ENCODE assay signal across 8 mouse cellular contexts in the genomic region with DNA sequence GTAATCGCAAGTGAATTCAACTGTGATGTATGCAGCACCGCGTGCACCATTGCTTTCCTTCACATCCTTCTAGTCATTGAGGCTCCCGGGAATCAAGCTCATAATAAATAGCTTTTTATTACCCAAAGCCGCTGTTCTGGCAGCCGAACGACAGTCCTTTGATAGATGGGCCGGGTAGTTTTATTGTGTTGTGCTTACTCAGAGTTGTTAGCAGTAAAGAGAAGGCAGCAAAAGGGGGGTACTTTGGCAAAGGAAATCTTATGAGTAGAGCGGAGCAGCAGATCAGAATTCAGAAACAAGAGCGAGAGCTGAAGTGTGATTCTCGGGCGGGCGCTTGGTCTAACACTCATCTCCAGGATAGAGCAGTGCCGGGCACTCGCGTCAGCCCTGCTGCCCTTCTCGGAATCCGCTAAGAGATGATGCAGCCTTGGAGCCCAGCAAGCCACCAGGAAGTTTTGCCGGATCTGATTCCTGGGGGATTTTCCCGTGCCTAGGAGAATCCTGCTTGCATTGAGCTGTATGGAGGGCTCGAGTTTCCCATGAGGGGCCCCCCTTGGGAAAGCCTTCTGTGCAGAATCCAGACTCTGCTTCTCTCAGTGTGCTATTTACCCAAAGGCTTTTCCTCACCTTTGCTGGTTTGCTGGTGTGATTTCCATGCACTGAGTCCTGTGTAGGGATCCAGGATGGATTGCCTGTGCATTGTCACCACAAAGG.
DNase-seq lines count a peak whose midpoint lies in the region; ATAC-seq lines count a peak whose summit lies in the region.

No protein-coding gene starts in this region.

- no peak overlapping the region for H3K27ac ChIP-seq in lung, embryonic 16.5 days (ENCODE audit: low read length)
- H3K27ac ChIP-seq in hindbrain, embryonic 13.5 days: peak overlapping the region; percentile 80
- peak overlapping the region; percentile 4; the same call in 1 of the 2 replicates for H3K27ac ChIP-seq in limb, embryonic 10.5 days
- H3K27ac ChIP-seq in neural tube, embryonic 14.5 days (ENCODE audit: low read depth, low read length): peak overlapping the region; percentile 16

- no peak for DNase-seq in lung, postnatal 25 days (ENCODE audit: low spot score)
- DNase-seq in embryo, embryonic 11.5 days (ENCODE audit: low read depth, low spot score): peak; percentile 23
- DNase-seq in limb, embryonic 10.5 days (ENCODE audit: low spot score): peak; percentile 58
- DNase-seq in urinary bladder, postnatal 36 days (ENCODE audit: low spot score in 2 of 2): no peak

- H3K4me2 ChIP-seq in lung, embryonic 16.5 days (ENCODE audit: low read depth, low read length): peak overlapping the region; percentile 49
- peak overlapping the region; percentile 80 for H3K4me2 ChIP-seq in hindbrain, embryonic 13.5 days
- H3K4me2 ChIP-seq in neural tube, embryonic 14.5 days (ENCODE audit: low read depth, low read length): peak overlapping the region; percentile 87

- H3K27me3 ChIP-seq in lung, embryonic 16.5 days (ENCODE audit: control insufficient read depth, insufficient read depth, low read depth, low read length): peaks cover 6% of the 10 kb centered on the region
- H3K27me3 ChIP-seq in hindbrain, embryonic 13.5 days: 0 out of 2 replicates have a peak, but pooled peaks cover 3% of the 10 kb centered on the region
- H3K27me3 ChIP-seq in limb, embryonic 10.5 days (ENCODE audit: low read depth, poor library complexity, severe bottlenecking): peaks cover 11% of the 10 kb centered on the region
- H3K27me3 ChIP-seq in neural tube, embryonic 14.5 days (ENCODE audit: control insufficient read depth, insufficient read depth, low read length): no peaks in the 10 kb centered on the region

- peaks cover 2% of the 10 kb centered on the region for H3K4me1 ChIP-seq in lung, embryonic 16.5 days (replicated peaks; ENCODE audit: control insufficient read depth, insufficient read depth, low read length)
- H3K4me1 ChIP-seq in hindbrain, embryonic 13.5 days (replicated peaks): peaks cover 13% of the 10 kb centered on the region; the same call in 1 of the 2 replicates
- H3K4me1 ChIP-seq in limb, embryonic 10.5 days: peaks cover 10% of the 10 kb centered on the region
- peaks cover 13% of the 10 kb centered on the region; the same call in 1 of the 2 replicates for H3K4me1 ChIP-seq in neural tube, embryonic 14.5 days (ENCODE audit: control insufficient read depth, insufficient read depth, low read length)

- no peaks in the 10 kb centered on the region for H3K9me3 ChIP-seq in lung, embryonic 16.5 days (ENCODE audit: control insufficient read depth, low read length)
- no peaks in the 10 kb centered on the region for H3K9me3 ChIP-seq in hindbrain, embryonic 13.5 days
- H3K9me3 ChIP-seq in limb, embryonic 10.5 days (replicated peaks): no peaks in the 10 kb centered on the region
- H3K9me3 ChIP-seq in neural tube, embryonic 14.5 days (ENCODE audit: control insufficient read depth, low read length): no peaks in the 10 kb centered on the region

- under 1% methylated on average over 21 of the region's 21 CpGs for WGBS in lung, embryonic 16.5 days
- WGBS in hindbrain, embryonic 13.5 days: under 1% methylated on average over 21 of the region's 21 CpGs
- under 1% methylated on average over 21 of the region's 21 CpGs for WGBS in limb, embryonic 10.5 days
- WGBS in neural tube, embryonic 14.5 days: under 1% methylated on average over 21 of the region's 21 CpGs

- no peak overlapping the region for H3K9ac ChIP-seq in lung, embryonic 16.5 days (ENCODE audit: low read length)
- peak overlapping the region; percentile 68 for H3K9ac ChIP-seq in hindbrain, embryonic 13.5 days
- peak overlapping the region; percentile 61 for H3K9ac ChIP-seq in neural tube, embryonic 14.5 days (replicated peaks; ENCODE audit: low read depth, low read length)

- H3K4me3 ChIP-seq in lung, embryonic 16.5 days (ENCODE audit: low read length): peak overlapping the region; percentile 28
- H3K4me3 ChIP-seq in hindbrain, embryonic 13.5 days: peak overlapping the region; percentile 49
- peak overlapping the region; percentile 52 for H3K4me3 ChIP-seq in limb, embryonic 10.5 days
- H3K4me3 ChIP-seq in neural tube, embryonic 14.5 days (ENCODE audit: low read depth, low read length): peak overlapping the region; percentile 37

- no peak for ATAC-seq in lung, embryonic 16.5 days (ENCODE audit: low read depth)
- ATAC-seq in hindbrain, embryonic 13.5 days (ENCODE audit: low FRiP score): peak; percentile 93
- peak; percentile 88 for ATAC-seq in neural tube, embryonic 14.5 days (ENCODE audit: low read depth)
- no peak for ATAC-seq in monocyte, adult 5-6 weeks (replicated peaks; ENCODE audit: insufficient number of reproducible peaks, low FRiP score, low TSS enrichment, poor library complexity, severe bottlenecking)

- no peaks in the 10 kb centered on the region for H3K36me3 ChIP-seq in lung, embryonic 16.5 days (ENCODE audit: control insufficient read depth, insufficient read depth, low read length)
- no peaks in the 10 kb centered on the region for H3K36me3 ChIP-seq in hindbrain, embryonic 13.5 days
- no peaks in the 10 kb centered on the region for H3K36me3 ChIP-seq in limb, embryonic 10.5 days
- no peaks in the 10 kb centered on the region for H3K36me3 ChIP-seq in neural tube, embryonic 14.5 days (ENCODE audit: control insufficient read depth, insufficient read depth, low read length)

Comparison
In these comparisons a context has a peak if more than half of its experiments do, and no peak if none do; other contexts are left out.
1. ATAC-seq: peak in hindbrain, embryonic 13.5 days (single experiment) and neural tube, embryonic 14.5 days (single experiment); none in lung, embryonic 16.5 days (single experiment) and monocyte, adult 5-6 weeks (single experiment).
2. DNase-seq: peak in embryo, embryonic 11.5 days (single experiment) and limb, embryonic 10.5 days (single experiment); none in lung, postnatal 25 days (single experiment) and urinary bladder, postnatal 36 days (0 of 2).
3. Peak in every context shown above with its lines, with median percentiles within 50 percentile points of each other: H3K4me2 ChIP-seq and H3K4me3 ChIP-seq.